Mouse (Mus musculus): ENCODE results near the gene Hspa4. TPM values are rescaled to one million over a fixed set of nuclear protein-coding genes. Genes with fewer than 3 reads are reported as not detected.
A peak's percentile ranks its signal among the peaks of the same experiment; 100 is the strongest.
"Not testable (repeated sequence)": the region's sequence is repeated elsewhere in the genome, so short reads cannot be mapped to it uniquely, and the experiment has no call there.

The Hspa4 gene
- total RNA-seq, 2 experiments from 2014 or later, result 165 to 179 TPM

GRCm38 (mm10) chr11:53324512-53324968 is 24.3 kb upstream of the Hspa4 start, which contains the start of gene Zcchc10:
Gene Zcchc10, plus strand, starts transcription at chr11:53324679.
- Histone ChIP-seq H3K27ac (peak within 1 kb of the TSS; percentile 82), H3K4me3 (peak within 1 kb of the TSS; percentile 96)
- TF ChIP-seq CTCF (conservative IDR thresholded peaks at IDR 0.05), result peak; percentile 31
- DNase-seq (ENCODE audit: low spot score in 2 of 2), result peak; percentile 86 to 88

- not testable (repeated sequence) for DNase-seq (ENCODE audit: low spot score in 2 of 2); H3K4me3 ChIP-seq; H3K27ac ChIP-seq
Measured at GRCm38 (mm10) chr11:53319867-53320266, 19.6 kb upstream of the Hspa4 start.

DNA sequence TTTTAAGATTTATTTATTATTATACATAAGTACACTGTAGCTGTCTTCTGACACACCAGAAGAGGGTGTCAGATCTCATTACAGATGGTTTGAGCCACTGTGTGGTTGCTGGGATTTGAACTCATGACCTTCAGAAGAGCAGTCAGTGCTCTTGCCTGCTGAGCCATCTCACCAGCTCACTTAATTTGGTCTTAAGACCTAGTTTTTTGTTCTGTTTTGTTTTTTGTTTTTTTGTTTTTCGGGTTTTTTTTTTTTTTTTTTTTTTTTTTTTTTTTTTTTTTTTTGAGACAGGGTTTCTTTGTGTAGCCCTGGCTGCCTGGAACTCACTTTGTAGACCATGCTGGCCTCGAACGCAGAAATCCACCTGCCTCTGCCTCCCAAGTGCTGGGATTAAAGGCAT is 18.3 kb upstream of the Hspa4 start:
- H3K27ac ChIP-seq; DNase-seq (ENCODE audit: low spot score in 2 of 2); H3K4me3 ChIP-seq: not testable (repeated sequence)

DNA sequence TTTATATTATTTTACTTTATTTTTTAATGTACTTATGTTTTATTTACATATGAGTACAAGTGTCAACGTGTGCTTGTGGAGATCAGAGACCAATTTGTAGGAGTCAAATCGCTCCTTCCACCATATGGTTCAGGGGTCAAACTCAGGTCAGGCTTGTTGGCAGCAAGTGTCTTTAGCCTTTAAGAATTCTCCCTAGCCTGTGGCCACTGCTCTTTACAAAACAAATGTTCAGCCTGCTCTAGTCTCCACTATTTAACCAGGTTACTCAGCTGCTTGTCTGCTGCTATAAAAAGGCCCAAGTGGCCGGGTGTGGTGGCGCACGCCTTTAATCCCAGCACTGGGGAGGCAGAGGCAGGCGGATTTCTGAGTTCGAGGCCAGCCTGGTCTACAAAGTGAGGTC is 17.8 kb upstream of the Hspa4 start:
- no peak overlapping the region for H3K4me3 ChIP-seq
- H3K27ac ChIP-seq, result no peak overlapping the region
- TF ChIP-seq CTCF (conservative IDR thresholded peaks at IDR 0.05), result no peak
- DNase-seq (ENCODE audit: low spot score in 2 of 2), result no peak

DNA sequence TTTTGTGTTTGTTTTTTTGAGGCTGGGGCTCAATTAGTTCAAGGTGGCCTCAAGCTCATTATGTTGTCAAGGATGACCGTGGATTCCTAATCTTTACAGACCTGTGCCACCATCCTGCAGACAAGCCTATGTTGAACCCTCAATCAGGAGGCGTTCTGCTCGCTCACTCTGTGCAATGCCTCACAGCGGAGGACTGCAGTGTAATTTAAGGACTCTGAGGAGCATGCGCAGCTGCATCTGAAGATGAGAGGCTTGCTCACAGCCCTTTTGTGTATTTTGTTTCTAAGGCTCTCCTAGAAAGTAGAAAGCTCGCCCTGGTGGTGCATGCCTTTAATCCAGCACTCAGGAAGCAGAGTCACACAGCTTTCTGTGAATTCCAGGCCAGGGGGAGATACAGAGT is 16.7 kb upstream of the Hspa4 start:
- TF ChIP-seq CTCF (conservative IDR thresholded peaks at IDR 0.05), result no peak
- H3K27ac ChIP-seq, result no peak overlapping the region
- DNase-seq (ENCODE audit: low spot score in 2 of 2), result no peak
- no peak overlapping the region for H3K4me3 ChIP-seq

DNA sequence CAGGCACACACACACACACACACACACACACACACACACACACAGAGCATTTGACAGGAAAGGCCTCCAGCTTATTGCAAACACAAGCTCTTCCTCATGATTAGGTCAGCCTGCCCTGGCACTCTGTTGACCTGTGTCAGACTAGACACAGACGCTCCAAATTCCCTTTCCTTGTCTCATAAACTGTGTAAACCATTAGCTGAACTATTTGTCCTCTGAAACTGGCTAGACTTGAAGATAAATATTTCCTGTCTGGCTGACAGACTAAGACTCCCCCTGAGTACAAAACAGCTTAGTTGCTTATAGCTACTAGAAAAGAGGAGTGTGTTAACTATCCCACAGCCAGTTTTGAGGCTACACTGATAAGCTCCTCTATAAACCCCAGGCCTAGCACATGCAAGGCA is 14.5 kb upstream of the Hspa4 start:
- no peak for TF ChIP-seq CTCF (conservative IDR thresholded peaks at IDR 0.05)
- H3K27ac ChIP-seq, result no peak overlapping the region
- no peak for DNase-seq (ENCODE audit: low spot score in 2 of 2)
- no peak overlapping the region for H3K4me3 ChIP-seq

DNA sequence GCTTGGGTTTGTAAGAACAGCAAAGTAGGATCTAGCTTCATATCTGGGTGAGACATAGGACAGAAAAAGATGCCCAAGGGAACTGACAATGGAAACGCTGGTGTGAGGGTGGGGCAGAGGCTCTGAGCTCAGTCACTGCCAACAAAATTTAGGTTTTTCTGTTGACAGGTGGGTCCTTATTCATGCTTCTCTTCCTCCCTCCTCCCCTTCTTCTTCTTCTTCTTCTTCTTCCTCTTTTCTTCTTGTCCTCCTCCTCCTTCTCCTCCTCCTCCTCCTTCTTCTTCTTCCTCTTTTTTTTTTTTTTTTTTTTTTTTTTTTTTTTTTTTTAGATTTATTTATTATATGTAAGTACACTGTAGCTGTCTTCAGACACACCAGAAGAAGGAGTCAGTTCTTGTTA is 12.6 kb upstream of the Hspa4 start:
- not testable (repeated sequence) for H3K4me3 ChIP-seq; H3K27ac ChIP-seq; DNase-seq (ENCODE audit: low spot score in 2 of 2)

GRCm38 (mm10) chr11:53311385-53311784 is 11.1 kb upstream of the Hspa4 start:
- H3K4me3 ChIP-seq, result no peak overlapping the region
- DNase-seq (ENCODE audit: low spot score in 2 of 2), result no peak

DNA sequence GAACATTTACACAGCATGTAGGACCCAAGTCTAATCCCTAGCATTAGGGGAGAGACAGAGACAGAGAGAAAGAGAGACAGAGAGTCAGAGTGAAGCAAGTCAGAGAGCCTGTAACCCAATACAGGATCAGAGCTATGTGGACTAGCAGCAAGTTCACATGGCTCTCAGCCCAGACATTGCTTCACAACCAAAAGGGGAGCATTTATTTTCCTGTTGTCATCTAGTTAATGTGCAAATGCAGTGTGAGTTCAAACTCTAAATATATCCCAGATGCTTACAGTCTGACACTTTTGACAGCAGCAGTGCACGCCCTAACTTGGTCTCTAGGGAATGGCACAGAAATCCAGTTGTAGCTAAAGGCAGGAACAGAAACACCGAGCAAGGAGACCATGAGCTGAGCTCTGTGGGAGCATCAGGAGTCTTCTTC is 8.6 kb upstream of the Hspa4 start:
- no peak overlapping the region for H3K4me3 ChIP-seq
- no peak for TF ChIP-seq CTCF (conservative IDR thresholded peaks at IDR 0.05)
- peak; percentile 13 to 34 for DNase-seq (ENCODE audit: low spot score in 2 of 2)
- H3K27ac ChIP-seq, result peak overlapping the region; percentile 82

More at GRCm38 (mm10) chr11:53311385-53311784, 11.1 kb upstream of the Hspa4 start:
- no peak for TF ChIP-seq CTCF (conservative IDR thresholded peaks at IDR 0.05)
- no peak overlapping the region for H3K27ac ChIP-seq

DNA sequence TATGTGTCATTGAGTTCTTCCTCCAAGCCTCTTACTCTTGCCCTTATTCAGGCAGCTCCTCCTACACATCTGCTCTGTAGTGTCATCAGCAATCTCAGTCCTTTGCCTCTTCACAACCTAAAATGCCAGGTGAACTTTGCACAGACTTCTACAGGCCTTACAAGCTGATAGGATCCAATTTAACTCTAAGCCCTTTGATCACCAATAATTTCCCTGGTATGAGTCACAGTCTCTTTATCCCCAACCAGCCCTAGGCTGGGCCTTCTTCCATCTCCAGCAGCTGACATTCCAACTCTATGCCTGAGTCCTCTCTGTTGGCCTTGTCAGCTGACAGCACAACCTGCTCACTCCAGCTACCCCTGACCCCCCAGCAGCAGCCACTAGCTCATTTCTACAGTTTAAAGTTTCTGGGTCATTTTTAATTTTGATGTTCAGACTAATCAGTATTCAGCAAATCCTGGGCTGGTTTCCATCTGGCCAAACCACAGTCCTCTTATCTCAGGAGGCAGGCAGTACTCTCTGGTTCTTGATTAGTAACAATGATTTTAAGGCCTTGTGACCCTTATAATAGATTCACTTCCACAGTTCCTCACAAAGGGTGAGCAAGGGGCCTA is 8.1 kb upstream of the Hspa4 start:
- no peak for TF ChIP-seq CTCF (conservative IDR thresholded peaks at IDR 0.05)
- Histone ChIP-seq H3K27ac (peak overlapping the region; percentile 82), H3K4me3 (no peak overlapping the region)
- DNase-seq (ENCODE audit: low spot score in 2 of 2), result no peak

GRCm38 (mm10) chr11:53307558-53308065 is 7.4 kb upstream of the Hspa4 start:
- H3K27ac ChIP-seq, result peak overlapping the region; percentile 82; the same call in 1 of the 2 replicates
- no peak for TF ChIP-seq CTCF (conservative IDR thresholded peaks at IDR 0.05)
- H3K4me3 ChIP-seq, result no peak overlapping the region
- no peak for DNase-seq (ENCODE audit: low spot score in 2 of 2)

DNA sequence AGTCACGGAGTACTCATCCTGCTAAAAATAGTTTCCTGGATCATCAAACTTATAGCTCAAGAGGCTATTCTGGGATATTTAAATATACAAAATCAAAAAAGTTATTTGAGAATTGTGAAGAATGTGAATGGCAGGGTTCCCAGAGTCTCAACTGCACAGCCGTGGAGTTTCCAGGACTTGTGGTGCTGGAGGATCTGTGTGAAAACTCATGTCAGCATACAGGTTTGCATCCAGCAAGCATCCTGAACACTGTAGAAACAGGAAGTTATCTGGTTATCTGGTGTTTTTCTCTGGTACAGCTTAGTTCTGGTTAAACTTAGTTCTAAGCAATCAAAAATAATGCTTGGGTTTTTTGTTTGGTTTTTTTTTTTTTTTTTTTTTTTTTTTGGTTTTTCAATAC is 6.7 kb upstream of the Hspa4 start:
- H3K27ac ChIP-seq, result no peak overlapping the region
- no peak overlapping the region for H3K4me3 ChIP-seq
- no peak for DNase-seq (ENCODE audit: low spot score in 2 of 2)
- TF ChIP-seq CTCF (conservative IDR thresholded peaks at IDR 0.05), result no peak

DNA sequence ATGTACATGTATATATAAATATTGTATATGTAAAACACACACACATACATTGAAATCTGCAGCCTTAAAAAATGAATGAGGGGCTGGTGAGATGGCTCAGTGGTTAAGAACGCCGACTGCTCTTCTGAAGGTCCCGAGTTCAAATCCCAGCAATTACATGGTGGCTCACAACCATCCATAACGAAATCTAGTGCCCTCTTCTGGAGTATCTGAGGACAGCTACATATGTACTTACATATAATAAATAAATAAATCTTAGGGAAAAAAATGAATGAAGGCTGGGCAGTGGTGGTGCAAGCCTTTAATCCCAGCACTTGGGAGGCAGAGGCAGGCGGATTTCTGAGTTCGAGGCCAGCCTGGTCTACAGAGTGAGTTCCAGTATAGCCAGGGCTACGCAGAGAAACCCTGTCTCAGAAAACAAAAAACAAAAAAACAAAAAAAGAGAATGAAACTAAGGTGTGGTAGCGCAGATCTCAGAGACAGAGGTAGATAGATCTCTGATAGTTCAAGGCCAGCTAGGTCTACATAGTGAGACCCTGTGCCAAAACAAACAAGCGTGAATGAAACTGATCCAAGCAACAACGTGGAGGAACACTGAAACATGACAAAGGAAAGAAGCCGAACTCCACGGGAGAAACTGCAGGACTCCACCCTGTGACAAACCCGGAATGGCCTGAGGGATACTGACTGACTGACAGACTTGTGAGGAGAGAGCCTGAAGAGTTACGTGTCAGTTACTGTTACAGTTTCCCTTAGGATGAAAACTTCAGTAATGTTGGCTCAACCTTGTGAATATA is 4.0 kb upstream of the Hspa4 start:
- Histone ChIP-seq H3K4me3 (no peak overlapping the region), H3K27ac (no peak overlapping the region)
- DNase-seq (ENCODE audit: low spot score in 2 of 2), result no peak
- peak; percentile 26; the same call in 1 of the 2 replicates for TF ChIP-seq CTCF (conservative IDR thresholded peaks at IDR 0.05)

- H3K4me3 ChIP-seq, result peak overlapping the region; percentile 100
- TF ChIP-seq CTCF (conservative IDR thresholded peaks at IDR 0.05), result no peak
- no peak for DNase-seq (ENCODE audit: low spot score in 2 of 2)
Measured at GRCm38 (mm10) chr11:53301167-53301515, 884 bp upstream of the Hspa4 start.

More at GRCm38 (mm10) chr11:53301167-53301515, 884 bp upstream of the Hspa4 start:
- peak overlapping the region; percentile 98 for H3K27ac ChIP-seq
